Mouse (Mus musculus) adrenal gland, postnatal 0 days (tissue): Measurements from ENCODE around the gene Rasgrp2. TPM values are rescaled to one million over a fixed set of nuclear protein-coding genes. Genes with fewer than 3 reads are reported as not detected.

ENCODE experiments used
- polyA plus RNA-seq: library from polyadenylated mRNA; unstranded; fragments of >200 nt; fragmentation: Nextera tagmentation; extraction: Ambion mirVana; gene quantifications from 2 replicates; pipeline ENCODE4 v1.2.1, GENCODE M21; 2015

The Rasgrp2 gene
- polyA plus RNA-seq = 51.9 and 104 TPM in 2 replicates

GRCm38 (mm10) chr19:6399285-6400095 lies at the start of gene Rasgrp2:
Gene Rasgrp2, plus strand, starts transcription at chr19:6399340.

GRCm38 (mm10) chr19:6363411-6364240 lies 35.5 kb upstream of the Rasgrp2 start, which contains the start of gene Sf1:
Gene Sf1, plus strand, starts transcription at chr19:6363690.

GRCm38 (mm10) chr19:6384128-6384527 lies 15.0 kb upstream of the Rasgrp2 start, which contains the start of gene Pygm:
Gene Pygm, plus strand, starts transcription at chr19:6384399.

GRCm38 (mm10) chr19:6418233-6418879 lies 19.2 kb downstream of the Rasgrp2 start, which contains the start of gene Nrxn2:
Gene Nrxn2, plus strand, starts transcription at chr19:6418731.

Other genes starting within 250 kb of the Rasgrp2 start
- gene Majin, start 215.0 kb upstream of the Rasgrp2 start, polyA plus RNA-seq = 0.46 and 0.73 TPM in 2 replicates
- gene Gpha2, start 173.0 kb upstream of the Rasgrp2 start, polyA plus RNA-seq = 148 and 158 TPM in 2 replicates
- 41.5 and 44.1 TPM in 2 replicates for gene Ppp2r5b, start 163.5 kb upstream of the Rasgrp2 start, polyA plus RNA-seq
- 5.9 and 10.4 TPM in 2 replicates for gene Atg2a, start 157.7 kb upstream of the Rasgrp2 start, polyA plus RNA-seq
- 54.1 and 63.1 TPM in 2 replicates for gene Ehd1, start 122.6 kb upstream of the Rasgrp2 start, polyA plus RNA-seq
- gene Cdc42bpg, start 92.9 kb upstream of the Rasgrp2 start, polyA plus RNA-seq = 0.41 and 0.68 TPM in 2 replicates
- gene Men1, start 64.4 kb upstream of the Rasgrp2 start, polyA plus RNA-seq = 30.4 and 42.3 TPM in 2 replicates
- 9.9 and 12.8 TPM in 2 replicates for gene Map4k2, start 58.2 kb upstream of the Rasgrp2 start, polyA plus RNA-seq
- 57.7 and 73.4 TPM in 2 replicates for gene Sf1, start 35.6 kb upstream of the Rasgrp2 start, polyA plus RNA-seq
- 31.1 and 68.3 TPM in 2 replicates for gene Pygm, start 14.9 kb upstream of the Rasgrp2 start, polyA plus RNA-seq
- gene Nrxn2, start 19.4 kb downstream of the Rasgrp2 start, polyA plus RNA-seq = 5.9 and 8.9 TPM in 2 replicates
- 0.14 TPM in 1 of 2 replicates, not detected in the other for gene Slc22a12, start 143.7 kb downstream of the Rasgrp2 start, polyA plus RNA-seq